Mouse (Mus musculus) kidney, adult 8-10 months (tissue): ENCODE data around the gene Tnfaip1.
"Not testable (repeated sequence)": the region's sequence is repeated elsewhere in the genome, so short reads cannot be mapped to it uniquely, and the experiment has no call there.

Experiments
- DNase-seq, 2 experiments: peaks; one replicate each; pipeline ENCODE4 v3.0.0; 2022

The Tnfaip1 gene

DNA sequence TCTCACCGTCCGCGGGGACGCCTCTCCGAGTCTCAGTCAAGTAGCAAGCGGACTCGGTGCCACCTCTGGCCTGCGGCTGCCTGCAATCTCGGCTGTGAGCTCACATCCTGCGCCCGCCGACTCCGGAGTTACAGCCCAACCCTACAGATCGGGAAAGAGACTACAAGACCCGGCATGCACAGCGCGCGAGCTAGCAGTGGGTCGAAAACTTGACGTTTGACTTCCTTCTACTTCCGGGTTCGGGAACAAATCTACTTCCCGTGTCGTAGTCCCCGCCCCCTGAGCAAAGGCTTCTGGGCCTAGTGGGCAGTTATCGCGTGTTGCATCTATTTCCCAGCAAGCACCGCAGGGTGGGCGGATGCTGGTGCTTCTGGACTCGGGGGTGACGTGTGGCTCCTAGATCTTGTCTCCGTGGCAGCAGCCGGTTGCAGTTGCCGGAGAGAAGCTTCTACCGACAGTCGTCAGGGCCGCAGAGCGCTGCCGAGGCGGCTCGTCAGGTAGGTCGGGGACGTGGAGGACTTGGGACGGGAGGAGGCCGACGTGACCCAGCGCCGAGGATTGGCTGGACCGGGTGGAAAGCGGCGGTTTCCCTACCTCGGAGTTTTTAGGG, at the start of gene Tnfaip1, which contains the start of gene Ift20:
Tnfaip1 (minus strand) TSS at position 253 of the 610 bp plus-strand sequence.
Ift20 (plus strand) TSS at position 282 of the 610 bp plus-strand sequence.
- peak; percentile 99 for DNase-seq

DNA sequence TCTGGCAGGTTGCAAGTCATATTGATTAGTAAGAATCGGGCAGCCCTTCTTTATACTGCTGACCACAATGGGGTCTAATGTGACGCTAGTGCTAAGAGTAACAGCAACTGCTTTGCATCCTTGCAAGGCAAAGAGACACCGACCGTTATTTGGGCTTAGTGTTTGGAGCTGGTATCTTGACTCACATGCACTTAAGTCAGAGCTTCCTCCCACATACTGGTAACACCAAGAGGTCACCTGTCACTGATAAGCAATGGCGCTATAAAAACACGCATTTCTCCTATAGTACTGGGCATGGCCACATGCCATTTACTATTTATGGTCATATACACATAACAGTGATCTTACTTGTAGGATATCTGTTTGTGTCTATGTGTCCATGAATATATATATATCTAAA, 46.7 kb upstream of the Tnfaip1 start:
- no peak for DNase-seq

DNA sequence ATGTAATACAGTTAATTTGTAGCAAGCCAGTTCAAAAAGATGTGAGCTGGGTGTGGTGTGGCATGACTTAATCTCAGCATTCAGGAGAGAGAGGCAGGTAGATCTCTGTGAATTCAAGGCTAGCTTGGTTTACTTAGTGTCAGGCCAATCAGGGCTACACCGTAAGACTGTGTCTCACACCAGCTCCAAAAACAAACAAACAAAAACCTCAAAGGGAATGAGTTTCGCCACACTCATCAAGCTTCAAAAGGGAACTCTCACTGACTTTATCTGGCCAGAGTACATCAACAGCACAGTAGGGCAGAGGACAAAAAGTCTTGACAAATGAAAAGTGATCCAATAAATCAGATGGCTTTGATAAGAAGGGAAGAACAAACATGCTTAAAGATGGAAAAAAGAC, 38.8 kb upstream of the Tnfaip1 start:
- no peak for DNase-seq

- DNase-seq: no peak
Measured at GRCm38 (mm10) chr11:78574536-78574935, 38.4 kb upstream of the Tnfaip1 start.

- not testable (repeated sequence) for DNase-seq
Measured at GRCm38 (mm10) chr11:78574031-78574430, 37.9 kb upstream of the Tnfaip1 start.

DNA sequence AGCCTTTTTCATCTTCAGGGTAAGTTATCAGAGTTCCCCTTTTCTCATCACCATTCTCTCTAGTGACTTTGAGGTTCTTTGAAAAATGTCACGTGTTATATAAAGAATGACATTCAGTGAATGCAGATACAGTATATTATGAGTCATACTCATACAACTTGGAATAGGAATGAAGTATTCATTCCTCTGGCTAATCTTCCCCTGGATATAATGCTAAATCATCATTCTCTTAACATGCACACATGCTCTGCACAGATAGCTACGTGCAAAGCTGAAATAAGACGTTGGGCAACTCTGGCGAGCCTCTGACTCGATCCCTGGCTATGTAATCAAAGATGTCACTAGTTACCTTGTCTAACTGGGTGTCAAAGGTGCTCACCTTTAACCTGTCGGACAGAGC, 35.7 kb upstream of the Tnfaip1 start:
- DNase-seq: no peak

DNA sequence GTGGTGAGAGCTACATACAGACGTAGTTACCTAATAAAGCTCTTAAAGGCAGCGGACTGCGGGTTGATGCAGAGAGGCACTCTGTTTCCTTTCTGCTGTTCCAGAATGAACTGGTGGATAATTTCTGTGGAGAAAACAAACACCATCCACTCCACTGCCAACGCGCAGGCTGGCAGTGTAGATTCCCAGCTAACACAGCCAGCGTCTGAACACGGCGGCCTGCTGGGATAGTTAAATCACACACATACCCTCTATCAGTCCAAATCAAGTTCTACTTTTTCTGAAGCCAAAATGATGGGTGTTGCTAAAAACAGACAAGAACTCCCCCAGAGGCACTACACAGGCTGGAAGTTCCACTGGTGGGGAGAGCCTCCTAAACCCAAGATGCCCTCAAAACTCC, 35.3 kb upstream of the Tnfaip1 start:
- no peak for DNase-seq

- DNase-seq: no peak
Measured at GRCm38 (mm10) chr11:78569806-78570205, 33.7 kb upstream of the Tnfaip1 start.

DNA sequence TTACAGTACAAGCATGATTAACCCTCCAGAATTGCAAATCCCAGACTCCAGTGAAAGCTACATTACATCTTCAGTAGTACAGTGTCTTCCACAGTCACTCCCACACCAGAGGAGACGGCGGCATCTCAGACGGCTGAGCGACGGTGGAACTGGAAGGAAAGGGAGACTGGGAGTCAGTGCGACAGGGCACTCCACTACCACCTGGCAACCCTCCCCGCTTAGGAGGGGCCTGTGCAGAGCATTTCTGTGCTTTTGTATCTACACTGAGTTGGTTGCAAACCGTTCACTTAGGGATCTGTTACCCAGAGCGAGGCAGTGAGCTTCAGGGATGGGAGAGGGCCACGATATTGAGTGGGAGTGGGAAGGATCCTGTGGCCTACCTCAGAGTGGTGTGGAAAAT, 32.7 kb upstream of the Tnfaip1 start:
- no peak for DNase-seq

DNA sequence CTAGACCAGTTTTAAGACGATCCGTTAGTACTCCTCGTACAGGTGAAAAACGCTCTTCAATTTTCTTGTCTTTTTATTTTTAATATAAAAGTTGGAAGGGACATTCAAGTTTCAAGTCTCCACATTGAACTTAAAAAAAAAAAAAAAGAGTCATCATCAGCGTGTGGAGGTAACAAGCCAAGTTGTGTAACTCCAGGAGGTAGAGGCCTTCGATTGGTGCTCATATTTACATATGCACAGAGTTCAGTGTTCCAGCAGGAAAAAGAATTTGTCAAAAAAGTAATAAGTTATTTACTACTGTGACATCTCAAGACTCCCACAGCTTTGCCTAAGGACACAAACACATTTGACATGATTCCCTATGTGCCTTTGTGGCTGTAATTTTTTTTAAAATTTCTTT, 31.5 kb upstream of the Tnfaip1 start:
- DNase-seq: no peak

DNA sequence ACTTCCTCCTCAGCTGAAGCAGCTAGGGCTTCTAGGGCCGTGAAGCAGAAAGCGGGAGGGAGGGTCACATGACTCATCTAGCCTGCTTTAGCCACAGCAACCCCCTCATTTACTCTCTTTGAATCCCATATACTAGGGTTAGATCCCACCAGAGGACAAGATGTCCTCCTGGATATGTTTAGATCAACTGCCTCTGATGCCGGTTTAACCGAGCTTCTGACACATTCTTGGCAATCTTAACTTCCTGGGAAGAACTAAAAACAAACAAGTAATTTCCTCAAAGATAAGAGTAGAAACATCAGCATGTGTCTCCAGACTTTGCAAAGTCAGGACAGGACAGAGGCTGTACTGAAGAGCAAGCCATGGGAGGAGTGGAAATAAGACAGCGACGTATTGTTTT, 30.6 kb upstream of the Tnfaip1 start:
- peak; percentile 29 to 63 for DNase-seq

DNA sequence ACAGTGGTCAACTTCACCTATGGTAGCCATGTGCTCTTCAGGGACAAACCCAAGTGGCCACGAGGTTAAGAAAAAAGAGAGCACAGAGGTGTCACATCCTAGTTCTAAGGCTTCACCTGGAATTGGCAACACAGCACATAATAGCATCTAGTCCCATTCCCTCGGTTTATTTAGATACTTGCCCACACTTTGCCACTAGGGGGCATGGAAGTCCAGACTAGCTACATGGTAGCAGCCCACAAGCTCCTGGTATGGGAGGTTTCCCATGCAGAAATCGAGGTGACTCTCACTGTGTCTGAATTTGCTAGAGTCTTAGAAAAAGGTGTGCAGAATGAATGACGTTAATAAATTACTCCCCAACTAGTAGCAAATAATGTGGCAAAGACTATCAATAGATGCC, 24.3 kb upstream of the Tnfaip1 start:
- peak; percentile 75 to 81 for DNase-seq

- peak; percentile 68 for DNase-seq
Measured at GRCm38 (mm10) chr11:78557241-78557640, 21.1 kb upstream of the Tnfaip1 start.

DNA sequence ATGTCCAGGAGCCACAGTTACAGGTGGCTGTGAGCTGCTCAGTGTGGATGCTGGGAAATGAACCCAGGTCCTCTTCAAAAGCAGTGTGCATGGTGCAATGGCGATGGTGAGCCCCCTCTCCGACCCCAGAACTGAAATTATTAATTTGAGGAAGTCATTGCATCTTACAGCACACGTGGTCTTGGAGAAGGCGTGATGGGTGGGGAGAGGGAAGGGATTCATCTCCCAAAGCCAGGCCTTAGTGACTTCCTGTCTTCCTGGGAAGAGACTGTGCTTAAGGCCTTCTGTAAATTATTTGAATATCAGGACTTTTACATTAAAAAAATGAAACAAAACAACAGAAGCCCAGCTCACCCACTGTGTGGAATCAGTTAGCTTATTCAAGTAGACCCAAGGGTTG, 19.9 kb upstream of the Tnfaip1 start:
- DNase-seq: no peak

DNA sequence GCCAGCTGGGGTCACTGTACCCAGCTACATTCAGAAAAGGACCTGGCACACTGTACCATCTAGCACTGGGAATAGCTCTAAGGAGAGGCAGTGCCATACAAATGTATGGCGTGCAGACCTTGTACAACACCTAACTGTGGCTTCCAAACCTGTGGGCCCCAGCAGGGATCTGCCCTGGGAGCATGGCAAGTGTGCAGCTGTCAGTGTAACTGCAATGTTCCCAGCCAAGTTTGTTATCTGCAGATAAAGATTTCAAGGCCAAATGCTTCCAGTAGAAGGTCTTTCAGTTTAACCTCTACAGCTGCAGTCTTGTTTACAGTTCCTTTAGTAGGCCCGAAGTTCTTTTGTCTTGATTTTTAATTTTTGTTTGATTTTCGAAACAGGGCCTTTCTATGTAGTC, 19.5 kb upstream of the Tnfaip1 start:
- DNase-seq: no peak

DNA sequence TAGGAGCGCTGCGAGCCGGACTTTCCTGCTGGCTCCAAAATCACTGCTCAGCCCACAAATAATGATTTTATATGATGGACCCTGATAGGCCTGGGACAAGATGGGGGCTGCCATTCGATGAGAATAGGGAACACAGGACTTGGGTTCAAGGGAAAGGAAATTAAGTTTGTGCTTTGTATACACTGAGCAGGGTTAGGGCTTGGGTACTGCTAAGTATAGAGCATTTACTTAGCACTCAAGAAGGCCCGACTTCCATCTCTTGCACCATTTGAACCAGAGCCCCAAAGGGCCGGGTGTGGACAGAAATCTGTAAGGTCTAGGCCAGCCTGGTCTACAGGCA, 14.9 kb upstream of the Tnfaip1 start:
- DNase-seq: no peak

- DNase-seq: peak; percentile 97
Measured at GRCm38 (mm10) chr11:78550168-78551058, 14.3 kb upstream of the Tnfaip1 start, which contains the start of gene Tmem97. Gene Tmem97, minus strand, starts transcription at chr11:78550777.

DNA sequence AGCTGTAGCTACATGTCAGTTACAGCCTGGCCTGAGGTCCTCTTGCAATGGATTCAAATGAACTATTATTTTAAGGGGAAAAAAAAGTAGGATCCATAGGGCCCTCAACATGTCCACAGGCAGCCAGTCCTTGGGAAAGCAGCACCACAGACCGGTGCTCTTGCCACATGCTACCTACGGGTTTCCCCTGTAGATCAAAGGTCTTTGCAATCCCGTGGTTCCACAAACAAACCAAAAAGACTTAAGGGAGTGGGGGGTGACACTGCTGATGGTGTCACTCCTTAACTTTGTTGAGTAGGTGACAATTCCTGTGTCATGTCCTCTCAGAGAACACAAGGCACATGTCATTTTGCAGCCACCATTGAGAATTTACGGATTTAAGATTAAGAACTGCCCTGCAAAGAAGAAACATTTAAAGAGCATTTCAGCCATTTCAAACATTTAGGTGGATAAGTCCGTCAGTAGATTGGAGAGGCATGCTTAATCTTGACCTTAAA, 13.4 kb upstream of the Tnfaip1 start:
- peak in 1 of 2 experiments; percentile 35 for DNase-seq

DNA sequence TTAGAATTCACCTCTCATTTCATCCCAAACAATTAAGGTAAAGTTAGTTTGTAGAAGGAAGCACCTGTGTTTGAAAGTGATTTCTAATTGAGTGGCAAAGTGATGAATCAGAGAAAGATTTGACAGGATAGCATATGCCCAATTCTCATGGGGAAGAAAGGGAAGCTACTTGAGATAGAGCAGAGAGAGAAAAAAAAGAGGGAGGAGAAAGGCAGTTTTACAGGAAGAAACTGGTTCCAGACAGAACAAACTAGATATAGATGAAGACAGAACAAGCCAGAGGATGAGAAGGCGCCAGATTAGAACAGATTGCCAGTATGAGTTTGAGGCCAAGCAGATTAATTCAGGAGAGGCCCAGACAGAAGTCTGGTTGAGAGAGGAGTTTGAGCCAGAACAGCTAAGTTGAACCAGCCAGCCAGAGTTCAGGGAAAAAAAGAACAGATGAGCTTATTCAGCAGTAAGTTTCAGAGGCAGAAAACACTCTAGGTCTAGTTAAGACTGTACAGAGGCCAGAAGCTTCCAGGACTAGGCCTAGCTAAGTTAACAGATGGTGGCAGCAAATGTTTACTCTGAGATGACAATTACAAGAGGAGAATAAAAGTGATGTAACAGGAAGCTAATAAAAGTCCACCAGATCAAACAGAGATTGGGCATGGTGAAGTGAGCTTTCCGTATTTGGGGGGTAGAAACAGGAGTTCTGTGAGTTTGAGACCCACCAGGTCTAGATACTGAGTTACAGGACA, 11.8 kb upstream of the Tnfaip1 start:
- no peak for DNase-seq

GRCm38 (mm10) chr11:78545181-78545580, 9.0 kb upstream of the Tnfaip1 start:
- DNase-seq: no peak

GRCm38 (mm10) chr11:78544449-78545111, 8.4 kb upstream of the Tnfaip1 start:
- DNase-seq: no peak

DNA sequence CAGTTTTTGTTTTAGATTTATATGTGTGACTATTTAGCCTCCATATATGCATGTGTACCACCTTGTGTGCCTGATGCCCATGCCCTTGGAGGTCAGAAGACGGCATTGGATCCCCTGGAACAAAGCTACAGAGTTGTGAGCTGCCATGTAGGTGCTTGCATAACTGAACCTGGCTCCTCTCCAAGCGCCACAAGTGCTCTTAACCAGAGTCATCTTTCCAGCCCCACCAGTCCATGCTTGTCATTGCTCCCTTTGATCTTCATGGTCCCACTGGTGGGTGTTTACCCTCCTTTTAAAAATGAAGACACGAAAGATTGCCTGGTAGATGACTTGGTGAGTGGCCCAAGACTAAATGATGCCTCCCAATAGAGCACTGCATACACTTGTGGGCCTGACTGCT, 4.2 kb upstream of the Tnfaip1 start:
- no peak for DNase-seq

GRCm38 (mm10) chr11:78536690-78537084, 555 bp upstream of the Tnfaip1 start:
- DNase-seq: no peak
